Mouse (Mus musculus): ENCODE results near the gene Gm6020.

- TF ChIP-seq CTCF (IDR thresholded peaks at IDR 0.05; ENCODE audit: low read depth, low read length) (no peak), POLR2A (IDR thresholded peaks at IDR 0.05; ENCODE audit: extremely low read depth, insufficient read depth, low read length) (no peak)
These were observed 32.4 kb upstream of the Gm6020 start for GRCm38 (mm10) chr19:61151372-61151700.
